ENCODE assay signal across 11 mouse cellular contexts in genomic region chr17:47178705-47179104, GRCm38 (mm10).
DNase-seq lines count a peak whose midpoint lies in the region; ATAC-seq and TF ChIP-seq lines count a peak whose summit lies in the region.
"Had no signal": no experiment of that assay in that cellular context is flagged by ENCODE, and none has a peak within 500 bp of the region (broad histone marks: within the 10 kb centered on the region; RNA-seq: fewer than 3 reads in every experiment).

No protein-coding gene starts in this region.

- WGBS in kidney, embryonic 14.5 days, result 31% methylated on average over 5 of the region's 5 CpGs
- 56% methylated on average over 5 of the region's 5 CpGs for WGBS in forebrain, embryonic 16.5 days
- 14% methylated on average over 5 of the region's 5 CpGs for WGBS in limb, embryonic 14.5 days

- H3K4me3 ChIP-seq in kidney, embryonic 14.5 days (ENCODE audit: low read length), result no peak overlapping the region
- H3K4me3 ChIP-seq in cortical plate, adult 2 months (ENCODE audit: insufficient read depth, low read length), result no peak overlapping the region
- no peak overlapping the region for H3K4me3 ChIP-seq in forebrain, embryonic 16.5 days (replicated peaks; ENCODE audit: low read length)
- H3K4me3 ChIP-seq in limb, embryonic 14.5 days (replicated peaks; ENCODE audit: low read length), result no peak overlapping the region
- H3K4me3 ChIP-seq: heart, embryonic 12.5 days; liver, embryonic 13.5 days had no signal

- no peak overlapping the region for H3K9ac ChIP-seq in kidney, embryonic 14.5 days (ENCODE audit: low read depth, low read length)
- H3K9ac ChIP-seq in forebrain, embryonic 16.5 days (replicated peaks; ENCODE audit: low read depth, low read length), result no peak overlapping the region
- H3K9ac ChIP-seq in limb, embryonic 14.5 days (ENCODE audit: low read depth, low read length, severe bottlenecking), result peak overlapping the region; percentile 12; the same call in 1 of the 2 replicates
- H3K9ac ChIP-seq: heart, embryonic 12.5 days; liver, embryonic 13.5 days had no signal

- H3K4me1 ChIP-seq in kidney, embryonic 14.5 days (ENCODE audit: control insufficient read depth, insufficient read depth, low read length), result peaks cover 52% of the 10 kb centered on the region
- peaks cover 16% of the 10 kb centered on the region for H3K4me1 ChIP-seq in cortical plate, adult 2 months (ENCODE audit: control insufficient read depth, insufficient read depth, low read length)
- H3K4me1 ChIP-seq in forebrain, embryonic 16.5 days (replicated peaks; ENCODE audit: control insufficient read depth, insufficient read depth, low read length), result peaks cover 17% of the 10 kb centered on the region
- peaks cover 24% of the 10 kb centered on the region for H3K4me1 ChIP-seq in limb, embryonic 14.5 days (ENCODE audit: control insufficient read depth, insufficient read depth, low read length)

- H3K4me2 ChIP-seq in kidney, embryonic 14.5 days (replicated peaks; ENCODE audit: low read depth, low read length), result no peak overlapping the region
- no peak overlapping the region for H3K4me2 ChIP-seq in forebrain, embryonic 16.5 days (ENCODE audit: low read length)
- H3K4me2 ChIP-seq in limb, embryonic 14.5 days (replicated peaks; ENCODE audit: low read depth, low read length, severe bottlenecking), result no peak overlapping the region
- H3K4me2 ChIP-seq: heart, embryonic 12.5 days; liver, embryonic 13.5 days had no signal

- H3K36me3 ChIP-seq in kidney, embryonic 14.5 days (ENCODE audit: control insufficient read depth, insufficient read depth, low read length), result no peaks in the 10 kb centered on the region
- H3K36me3 ChIP-seq in forebrain, embryonic 16.5 days (ENCODE audit: control insufficient read depth, insufficient read depth), result no peaks in the 10 kb centered on the region
- no peaks in the 10 kb centered on the region; the same call in 1 of the 2 replicates for H3K36me3 ChIP-seq in limb, embryonic 14.5 days (ENCODE audit: control insufficient read depth, insufficient read depth, low read length)
- H3K36me3 ChIP-seq: heart, embryonic 12.5 days; liver, embryonic 13.5 days had no signal

- no peak for TF ChIP-seq CTCF in cortical plate, adult 2 months (IDR thresholded peaks at IDR 0.05; ENCODE audit: extremely low read depth, insufficient read depth, low read length)

- no peak for DNase-seq in kidney, adult 11 months
- no peak for DNase-seq in limb, embryonic 14.5 days (ENCODE audit: low spot score)
- DNase-seq in adrenal gland, postnatal 10 days, result no peak
- no peak for DNase-seq in yolk sac, embryonic 10.5 days (ENCODE audit: low spot score)
- DNase-seq in adrenal gland, adult 8-10 months, result no peak
- DNase-seq: cerebellum, adult 2 months; liver, embryonic 13.5 days had no signal

- H3K9me3 ChIP-seq in kidney, embryonic 14.5 days (ENCODE audit: control insufficient read depth, low read length), result no peaks in the 10 kb centered on the region
- no peaks in the 10 kb centered on the region for H3K9me3 ChIP-seq in forebrain, embryonic 16.5 days (ENCODE audit: control insufficient read depth, low read length)
- H3K9me3 ChIP-seq in limb, embryonic 14.5 days (ENCODE audit: control insufficient read depth, low read length), result no peaks in the 10 kb centered on the region
- H3K9me3 ChIP-seq: heart, embryonic 12.5 days; liver, embryonic 13.5 days had no signal

- peak overlapping the region; percentile 77; the same call in 1 of the 2 replicates for H3K27ac ChIP-seq in kidney, embryonic 14.5 days (ENCODE audit: low read depth, low read length)
- H3K27ac ChIP-seq in cortical plate, adult 2 months (ENCODE audit: insufficient read depth, low read length), result 0 out of 2 replicates have a peak overlapping the region, but pooled peaks have one; percentile 21
- H3K27ac ChIP-seq in forebrain, embryonic 16.5 days (ENCODE audit: low read length), result 0 out of 2 replicates have a peak overlapping the region, but pooled peaks have one; percentile 13
- 0 out of 2 replicates have a peak overlapping the region, but pooled peaks have one; percentile 30 for H3K27ac ChIP-seq in limb, embryonic 14.5 days (replicated peaks; ENCODE audit: low read depth, low read length)
- H3K27ac ChIP-seq: liver, embryonic 13.5 days had no signal

- no peak for TF ChIP-seq POLR2A in cortical plate, adult 2 months (IDR thresholded peaks at IDR 0.05; ENCODE audit: extremely low read depth, insufficient read depth, low read length)
- TF ChIP-seq POLR2A in limb, embryonic 14.5 days (IDR thresholded peaks at IDR 0.05; ENCODE audit: borderline replicate concordance, extremely low read depth, insufficient read depth, insufficient read length), result no peak

- no peak for ATAC-seq in kidney, embryonic 14.5 days (ENCODE audit: low FRiP score, low TSS enrichment)
- no peak for ATAC-seq in forebrain, embryonic 16.5 days
- ATAC-seq in limb, embryonic 14.5 days (ENCODE audit: low FRiP score, low read depth), result no peak

- H3K27me3 ChIP-seq in kidney, embryonic 14.5 days (ENCODE audit: control insufficient read depth, insufficient read depth, low read length), result no peaks in the 10 kb centered on the region
- no peaks in the 10 kb centered on the region for H3K27me3 ChIP-seq in forebrain, embryonic 16.5 days (replicated peaks; ENCODE audit: control insufficient read depth, insufficient read depth, low read length)
- no peaks in the 10 kb centered on the region for H3K27me3 ChIP-seq in limb, embryonic 14.5 days (ENCODE audit: control insufficient read depth, insufficient read depth, low read length)
- H3K27me3 ChIP-seq: heart, embryonic 12.5 days; liver, embryonic 13.5 days had no signal

Comparison
In these comparisons a context has a peak if more than half of its experiments do, and no peak if none do; other contexts are left out.
1. H3K27ac ChIP-seq: peak in every context shown above with its lines; median percentile 77 in kidney, embryonic 14.5 days; 30 in limb, embryonic 14.5 days; 21 in cortical plate, adult 2 months; 13 in forebrain, embryonic 16.5 days.